Mouse (Mus musculus) forebrain, postnatal 0 days (tissue): ENCODE results near the gene Gpr108. TPM values are rescaled to one million over a fixed set of nuclear protein-coding genes. Genes with fewer than 3 reads are reported as not detected.
A peak's percentile ranks its signal among the peaks of the same experiment; 100 is the strongest.

Experiments used
- ATAC-seq: fragments of 200-750 bp; cut with Nextera tagmentation; 2 replicates; pipeline ENCODE4 v1.8.0; 2017; ENCODE audit warnings: mild to moderate bottlenecking, moderate library complexity
- DNase-seq: peaks from one replicate; pipeline ENCODE4 v3.0.0-alpha.2; 2015
- H3K27ac ChIP-seq: fragments of 300-500 bp; sonication (generic); 2 replicates; pipeline ENCODE4 v1.5.1; 2014; ENCODE audit warnings: low read depth, mild to moderate bottlenecking, antibody characterized with exemption, low read length, moderate library complexity, mixed read lengths
- H3K27me3 ChIP-seq: fragments of 300-500 bp; sonication (generic); 2 replicates; pipeline ENCODE4 v1.6.1; 2014; ENCODE audit warnings: mild to moderate bottlenecking, low read length, mixed read lengths; ENCODE audit not compliant: insufficient read depth
- H3K36me3 ChIP-seq: fragments of 300-500 bp; sonication (generic); 2 replicates; pipeline ENCODE4 v1.6.1; 2014; ENCODE audit warnings: mild to moderate bottlenecking, moderate library complexity; ENCODE audit not compliant: insufficient read depth
- H3K4me1 ChIP-seq: fragments of 300-500 bp; sonication (generic); 2 replicates; pipeline ENCODE4 v1.6.1; 2014; ENCODE audit warnings: antibody characterized with exemption; ENCODE audit not compliant: insufficient read depth
- H3K4me2 ChIP-seq: fragments of 300-500 bp; sonication (generic); 2 replicates; pipeline ENCODE4 v1.6.1; 2014; ENCODE audit warnings: low read depth, mild to moderate bottlenecking, moderate library complexity
- H3K4me3 ChIP-seq: fragments of 300-500 bp; sonication (generic); 2 replicates; pipeline ENCODE4 v1.5.1; 2014; ENCODE audit warnings: low read depth, low read length, mixed read lengths
- H3K9ac ChIP-seq: fragments of 300-500 bp; sonication (generic); 2 replicates; pipeline ENCODE4 v1.6.1; 2014; ENCODE audit warnings: mild to moderate bottlenecking
- H3K9me3 ChIP-seq: fragments of 300-500 bp; sonication (generic); 2 replicates; pipeline ENCODE4 v1.6.1; 2016; ENCODE audit warnings: low read length
- CTCF ChIP-seq: sonication (generic); IDR thresholded peaks from 2 replicates; pipeline ENCODE4 v1.5.1; 2016; ENCODE audit warnings: antibody characterized with exemption, control low read depth, low read depth
- WGBS: fragments of 180-500 bp; shearing (Covaris S2); extraction: QIAGEN DNeasy Blood & Tissue Kit; methylation state at CpG from one replicate; pipeline ENCODE4 v1.1.7; 2014; 5-methylcytosine and 5-hydroxymethylcytosine counted together
- polyA plus RNA-seq: library from polyadenylated mRNA; unstranded; fragments of >200 nt; fragmentation: Nextera tagmentation; extraction: Ambion mirVana; gene quantifications from 2 replicates; pipeline ENCODE4 v1.2.1, GENCODE M21; 2015
- total RNA-seq: library from RNA; depleted of rRNA; stranded (reverse); fragments of >200 nt; gene quantifications from 2 replicates; pipeline ENCODE4 v1.2.3, GENCODE M21; 2014

The Gpr108 gene
- total and polyA plus RNA-seq, 2 experiments from 2014 or later, result 17.5 to 18.6 TPM

DNA sequence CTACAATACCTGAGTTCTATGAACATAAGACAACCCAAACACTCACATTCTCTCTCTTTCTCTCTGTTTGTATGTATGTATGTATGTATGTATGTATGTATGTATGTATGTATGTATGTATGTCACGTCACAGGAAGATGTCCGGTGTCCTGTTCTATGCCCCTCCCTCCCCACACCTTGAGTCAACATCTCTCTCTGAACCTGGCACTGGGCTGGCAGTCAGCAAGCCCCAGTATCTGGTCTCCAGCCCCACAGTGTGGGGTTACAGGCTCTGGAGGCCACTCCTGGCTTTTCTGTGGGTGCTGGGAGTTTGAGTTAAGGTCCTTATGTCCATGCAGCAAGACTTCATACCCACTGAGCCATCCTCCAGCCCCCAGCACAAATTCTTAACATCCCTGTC, 20.8 kb downstream of the Gpr108 start:
- Histone ChIP-seq H3K4me3 (no peak overlapping the region), H3K27ac (no peak overlapping the region), H3K9me3 (no peaks in the 10 kb centered on the region), H3K27me3 (no peaks in the 10 kb centered on the region), H3K9ac (no peak overlapping the region), H3K4me2 (no peak overlapping the region), H3K36me3 (no peaks in the 10 kb centered on the region), H3K4me1 (no peaks in the 10 kb centered on the region)
- TF ChIP-seq CTCF, result no peak
- ATAC-seq (no peak), DNase-seq (no peak)
- 95% methylated on average over 2 of the region's 2 CpGs for WGBS

- no peak for DNase-seq
- H3K9me3 ChIP-seq, result no peaks in the 10 kb centered on the region
- H3K4me2 ChIP-seq, result no peak overlapping the region
- ATAC-seq, result no peak
- TF ChIP-seq CTCF, result no peak
- H3K4me3 ChIP-seq, result no peak overlapping the region
- WGBS, result 82% methylated on average over 9 of the region's 9 CpGs
- H3K27ac ChIP-seq, result no peak overlapping the region
- no peak overlapping the region for H3K9ac ChIP-seq
- no peaks in the 10 kb centered on the region for H3K4me1 ChIP-seq
- no peaks in the 10 kb centered on the region for H3K27me3 ChIP-seq
- no peaks in the 10 kb centered on the region for H3K36me3 ChIP-seq
These were observed 24.9 kb downstream of the Gpr108 start for GRCm38 (mm10) chr17:57223313-57223712.

DNA sequence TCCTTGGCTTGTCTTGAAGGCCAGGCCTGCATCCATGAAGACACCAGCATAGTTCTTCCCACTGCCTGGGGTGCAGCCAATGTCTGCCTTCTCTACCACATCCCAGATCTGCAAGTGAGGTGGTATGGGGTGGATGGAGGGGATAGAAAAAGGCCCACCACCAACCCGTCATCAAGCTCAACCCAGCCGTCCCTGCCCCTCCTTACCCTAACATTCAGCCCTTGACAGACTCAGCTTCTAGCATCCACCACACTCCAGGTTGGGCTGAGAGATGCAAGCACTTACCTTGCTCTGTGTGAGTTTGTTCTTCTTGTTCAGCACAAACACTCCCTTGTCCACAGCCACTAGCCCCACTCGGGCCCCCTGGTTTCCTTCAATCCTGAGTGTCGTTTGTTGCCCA, 26.3 kb downstream of the Gpr108 start:
- H3K9ac ChIP-seq, result no peak overlapping the region
- DNase-seq (no peak), ATAC-seq (no peak)
- H3K4me2 ChIP-seq, result no peak overlapping the region
- no peak for TF ChIP-seq CTCF
- no peaks in the 10 kb centered on the region for H3K9me3 ChIP-seq
- H3K27me3 ChIP-seq, result no peaks in the 10 kb centered on the region
- no peaks in the 10 kb centered on the region for H3K4me1 ChIP-seq
- no peak overlapping the region for H3K4me3 ChIP-seq
- H3K36me3 ChIP-seq, result no peaks in the 10 kb centered on the region
- H3K27ac ChIP-seq, result no peak overlapping the region
- WGBS, result 78% methylated on average over 4 of the region's 4 CpGs

GRCm38 (mm10) chr17:57219884-57220207, 28.4 kb downstream of the Gpr108 start:
- Histone ChIP-seq H3K27me3 (no peaks in the 10 kb centered on the region), H3K4me2 (no peak overlapping the region), H3K36me3 (no peaks in the 10 kb centered on the region), H3K9me3 (no peaks in the 10 kb centered on the region), H3K4me1 (no peaks in the 10 kb centered on the region), H3K9ac (no peak overlapping the region), H3K27ac (no peak overlapping the region), H3K4me3 (no peak overlapping the region)
- WGBS, result 14% methylated on average over 3 of the region's 3 CpGs
- TF ChIP-seq CTCF, result peak; percentile 43; the same call in 1 of the 2 replicates
- no peak for ATAC-seq
- no peak for DNase-seq

GRCm38 (mm10) chr17:57219167-57219883, 28.9 kb downstream of the Gpr108 start:
- no peak overlapping the region for H3K27ac ChIP-seq
- no peaks in the 10 kb centered on the region for H3K9me3 ChIP-seq
- no peak overlapping the region for H3K4me2 ChIP-seq
- H3K4me1 ChIP-seq, result no peaks in the 10 kb centered on the region
- no peak overlapping the region for H3K4me3 ChIP-seq
- no peaks in the 10 kb centered on the region for H3K27me3 ChIP-seq
- no peaks in the 10 kb centered on the region for H3K36me3 ChIP-seq
- ATAC-seq, result peak; percentile 65
- H3K9ac ChIP-seq, result no peak overlapping the region
- peak; percentile 82 for TF ChIP-seq CTCF
- peak; percentile 61 for DNase-seq
- WGBS, result 20% methylated on average over 11 of the region's 11 CpGs

GRCm38 (mm10) chr17:57218335-57218900, 29.8 kb downstream of the Gpr108 start:
- TF ChIP-seq CTCF, result no peak
- Histone ChIP-seq H3K27ac (no peak overlapping the region), H3K27me3 (no peaks in the 10 kb centered on the region), H3K4me2 (no peak overlapping the region), H3K9me3 (no peaks in the 10 kb centered on the region), H3K4me3 (no peak overlapping the region), H3K36me3 (no peaks in the 10 kb centered on the region), H3K4me1 (no peaks in the 10 kb centered on the region), H3K9ac (no peak overlapping the region)
- no peak for DNase-seq
- no peak for ATAC-seq
- 79% methylated on average over 12 of the region's 12 CpGs for WGBS

GRCm38 (mm10) chr17:57214676-57215387, 33.4 kb downstream of the Gpr108 start:
- WGBS, result 49% methylated on average over 13 of the region's 13 CpGs
- no peak for TF ChIP-seq CTCF
- ATAC-seq, result peak; percentile 82
- H3K27me3 ChIP-seq, result no peaks in the 10 kb centered on the region
- peak overlapping the region; percentile 10; the same call in 1 of the 2 replicates for H3K4me2 ChIP-seq
- H3K36me3 ChIP-seq, result no peaks in the 10 kb centered on the region
- no peak overlapping the region for H3K4me3 ChIP-seq
- peak; percentile 57 for DNase-seq
- no peak overlapping the region for H3K9ac ChIP-seq
- H3K4me1 ChIP-seq, result no peaks in the 10 kb centered on the region
- no peaks in the 10 kb centered on the region for H3K9me3 ChIP-seq
- H3K27ac ChIP-seq, result no peak overlapping the region
